Mouse (Mus musculus): ENCODE measurements around the gene Ankmy1. TPM values are rescaled to one million over a fixed set of nuclear protein-coding genes. Genes with fewer than 3 reads are reported as not detected.

The Ankmy1 gene
- polyA plus RNA-seq, 1 experiment = not detected

DNA sequence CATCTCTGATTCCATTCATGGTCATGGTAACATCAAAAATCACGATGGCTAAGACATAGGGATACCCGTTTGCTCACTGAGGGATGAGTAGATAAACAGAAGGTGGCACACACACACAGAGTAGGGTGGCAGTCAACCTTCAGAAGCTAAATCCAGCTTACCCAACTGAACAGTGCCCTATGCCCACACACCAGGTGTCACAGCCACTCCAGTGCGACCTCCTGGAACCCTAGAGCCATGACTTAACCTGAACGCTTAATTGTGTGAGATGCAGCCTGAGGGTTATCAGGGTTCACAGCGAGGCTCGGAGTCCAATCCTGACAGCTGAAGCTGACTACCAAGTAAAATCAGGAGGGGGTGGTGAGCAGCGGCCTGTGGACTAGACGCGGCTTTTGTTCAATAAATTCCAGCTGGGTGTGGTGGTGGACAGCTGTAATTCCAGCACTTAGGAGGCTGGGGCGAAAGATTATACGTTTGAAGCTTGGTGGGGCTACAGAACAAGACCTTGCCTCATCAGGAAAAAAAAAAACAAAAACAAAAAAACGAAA is 25.2 kb downstream of the Ankmy1 start:
- TF ChIP-seq CTCF (IDR thresholded peaks at IDR 0.05; ENCODE audit: control insufficient read depth, insufficient read depth, low read length) (no peak), POLR2A (IDR thresholded peaks at IDR 0.05; ENCODE audit: borderline replicate concordance, control insufficient read depth, low read depth, low read length) (no peak)
- H3K4me3 ChIP-seq (replicated peaks; ENCODE audit: control insufficient read depth, low read depth, low read length) = no peak overlapping the region
- H3K4me1 ChIP-seq (ENCODE audit: control insufficient read depth, insufficient read depth, low read length) = no peaks in the 10 kb centered on the region
- 75% methylated on average over 12 of the region's 12 CpGs for WGBS
- H3K27ac ChIP-seq (ENCODE audit: control insufficient read depth, insufficient read depth, low read depth, low read length, poor library complexity) = no peak overlapping the region

DNA sequence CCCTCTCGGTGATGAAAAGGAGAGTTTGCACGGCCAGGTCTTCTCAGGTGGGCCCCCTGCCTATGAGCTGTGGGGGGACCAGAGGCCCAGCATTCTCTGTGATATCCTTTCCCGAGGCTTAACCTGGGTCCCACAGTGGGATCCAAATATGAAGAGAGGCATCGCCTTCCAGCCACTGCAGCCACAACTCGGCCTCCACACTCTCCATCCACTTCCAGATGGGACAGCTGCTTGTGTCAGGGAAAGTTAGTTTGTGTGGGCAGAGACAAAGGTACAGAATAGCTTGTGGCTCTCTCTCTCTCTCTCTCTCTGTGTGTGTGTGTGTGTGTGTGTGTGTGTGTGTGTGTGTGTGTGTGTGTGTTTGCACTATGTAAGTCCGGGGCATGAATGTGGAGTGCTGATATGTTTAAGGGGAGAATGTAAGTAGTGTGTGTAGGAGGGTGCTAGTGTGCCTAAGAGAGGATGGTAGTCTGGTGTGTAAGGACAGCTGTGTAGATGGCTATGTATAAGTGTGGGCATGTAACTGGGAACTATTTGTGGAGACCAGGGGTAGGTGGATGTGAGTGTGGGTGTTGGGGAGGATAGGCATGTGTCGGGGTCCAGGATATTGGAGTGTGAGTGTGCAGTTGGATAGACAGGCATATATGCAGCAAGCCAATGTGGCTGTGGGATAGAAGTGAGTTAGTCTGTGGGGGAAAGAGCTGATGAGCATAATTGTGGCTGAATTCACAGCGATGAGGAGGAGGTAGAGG is 27.2 kb downstream of the Ankmy1 start:
- Histone ChIP-seq H3K4me1 (ENCODE audit: control insufficient read depth, insufficient read depth, low read length) (no peaks in the 10 kb centered on the region), H3K4me3 (replicated peaks; ENCODE audit: control insufficient read depth, low read depth, low read length) (no peak overlapping the region), H3K27ac (ENCODE audit: control insufficient read depth, insufficient read depth, low read depth, low read length, poor library complexity) (no peak overlapping the region)
- no peak for TF ChIP-seq CTCF (IDR thresholded peaks at IDR 0.05; ENCODE audit: control insufficient read depth, insufficient read depth, low read length)
- no peak for TF ChIP-seq POLR2A (IDR thresholded peaks at IDR 0.05; ENCODE audit: borderline replicate concordance, control insufficient read depth, low read depth, low read length)
- 71% methylated on average over 8 of the region's 8 CpGs for WGBS

DNA sequence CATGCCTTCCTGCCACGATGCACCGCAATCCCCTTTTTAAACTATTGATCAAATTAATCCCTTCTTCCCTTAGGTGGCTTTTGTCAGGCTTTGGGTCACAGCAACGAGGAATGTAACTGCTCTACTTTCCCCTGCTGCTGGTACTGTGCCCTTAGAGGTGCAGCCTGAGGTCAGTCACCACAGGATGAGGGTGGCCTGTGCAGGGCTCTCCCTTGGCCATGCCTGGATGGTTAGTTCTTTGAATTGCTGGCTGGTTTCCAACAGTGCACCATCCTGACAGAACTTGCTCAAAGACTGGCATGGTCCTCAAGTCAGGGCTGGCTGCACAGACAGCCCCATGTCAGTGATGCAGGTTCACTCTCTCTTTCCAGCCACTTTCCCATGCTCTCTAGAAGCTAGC is 28.7 kb downstream of the Ankmy1 start:
- no peaks in the 10 kb centered on the region for H3K4me1 ChIP-seq (ENCODE audit: control insufficient read depth, insufficient read depth, low read length)
- 87% methylated on average over 3 of the region's 3 CpGs for WGBS
- TF ChIP-seq CTCF (IDR thresholded peaks at IDR 0.05; ENCODE audit: control insufficient read depth, insufficient read depth, low read length) = no peak
- TF ChIP-seq POLR2A (IDR thresholded peaks at IDR 0.05; ENCODE audit: borderline replicate concordance, control insufficient read depth, low read depth, low read length) = no peak
- H3K27ac ChIP-seq (ENCODE audit: control insufficient read depth, insufficient read depth, low read depth, low read length, poor library complexity) = no peak overlapping the region
- H3K4me3 ChIP-seq (replicated peaks; ENCODE audit: control insufficient read depth, low read depth, low read length) = no peak overlapping the region

GRCm38 (mm10) chr1:92872666-92873065 is 30.0 kb downstream of the Ankmy1 start:
- Histone ChIP-seq H3K4me1 (ENCODE audit: control insufficient read depth, insufficient read depth, low read length) (no peaks in the 10 kb centered on the region), H3K4me3 (replicated peaks; ENCODE audit: control insufficient read depth, low read depth, low read length) (no peak overlapping the region), H3K27ac (ENCODE audit: control insufficient read depth, insufficient read depth, low read depth, low read length, poor library complexity) (no peak overlapping the region)
- WGBS = 80% methylated on average over 7 of the region's 7 CpGs
- TF ChIP-seq POLR2A (IDR thresholded peaks at IDR 0.05; ENCODE audit: borderline replicate concordance, control insufficient read depth, low read depth, low read length) (no peak), CTCF (IDR thresholded peaks at IDR 0.05; ENCODE audit: control insufficient read depth, insufficient read depth, low read length) (no peak)

DNA sequence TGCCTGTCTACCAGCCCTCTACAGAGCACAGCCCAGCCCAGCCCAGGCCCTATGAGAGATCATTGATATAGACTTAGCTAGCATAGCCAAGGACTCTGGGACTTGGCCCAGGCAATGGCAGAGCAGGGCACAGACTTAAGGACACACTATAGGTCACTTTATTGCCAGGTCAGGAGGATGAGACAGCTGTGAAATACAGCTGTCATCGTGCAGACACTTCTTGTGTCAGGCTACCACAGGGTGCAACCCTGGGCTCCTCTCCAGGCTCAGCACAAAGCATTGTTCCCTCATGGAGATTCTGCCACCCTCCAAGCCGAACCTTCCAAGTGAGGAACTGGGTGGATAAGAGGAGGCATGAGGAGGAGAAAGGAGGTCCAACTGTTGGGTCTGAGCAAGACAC is 32.7 kb downstream of the Ankmy1 start:
- H3K4me1 ChIP-seq (ENCODE audit: control insufficient read depth, insufficient read depth, low read length) = no peaks in the 10 kb centered on the region
- no peak overlapping the region for H3K27ac ChIP-seq (ENCODE audit: control insufficient read depth, insufficient read depth, low read depth, low read length, poor library complexity)
- TF ChIP-seq CTCF (IDR thresholded peaks at IDR 0.05; ENCODE audit: control insufficient read depth, insufficient read depth, low read length) (no peak), POLR2A (IDR thresholded peaks at IDR 0.05; ENCODE audit: borderline replicate concordance, control insufficient read depth, low read depth, low read length) (no peak)
- 77% methylated on average over 2 of the region's 2 CpGs for WGBS
- H3K4me3 ChIP-seq (replicated peaks; ENCODE audit: control insufficient read depth, low read depth, low read length) = no peak overlapping the region

GRCm38 (mm10) chr1:92866170-92866569 is 36.5 kb downstream of the Ankmy1 start:
- no peak overlapping the region for H3K4me3 ChIP-seq (replicated peaks; ENCODE audit: control insufficient read depth, low read depth, low read length)
- 58% methylated on average over 2 of the region's 2 CpGs for WGBS
- H3K27ac ChIP-seq (ENCODE audit: control insufficient read depth, insufficient read depth, low read depth, low read length, poor library complexity) = no peak overlapping the region
- no peaks in the 10 kb centered on the region for H3K4me1 ChIP-seq (ENCODE audit: control insufficient read depth, insufficient read depth, low read length)
- no peak for TF ChIP-seq POLR2A (IDR thresholded peaks at IDR 0.05; ENCODE audit: borderline replicate concordance, control insufficient read depth, low read depth, low read length)
- TF ChIP-seq CTCF (IDR thresholded peaks at IDR 0.05; ENCODE audit: control insufficient read depth, insufficient read depth, low read length) = no peak

GRCm38 (mm10) chr1:92863268-92863667 is 39.4 kb downstream of the Ankmy1 start:
- Histone ChIP-seq H3K4me1 (ENCODE audit: control insufficient read depth, insufficient read depth, low read length) (no peaks in the 10 kb centered on the region; the same call in 1 of the 2 replicates), H3K27ac (ENCODE audit: control insufficient read depth, insufficient read depth, low read depth, low read length, poor library complexity) (no peak overlapping the region), H3K4me3 (replicated peaks; ENCODE audit: control insufficient read depth, low read depth, low read length) (no peak overlapping the region)
- TF ChIP-seq POLR2A (IDR thresholded peaks at IDR 0.05; ENCODE audit: borderline replicate concordance, control insufficient read depth, low read depth, low read length) = no peak
- TF ChIP-seq CTCF (IDR thresholded peaks at IDR 0.05; ENCODE audit: control insufficient read depth, insufficient read depth, low read length) = no peak
- WGBS = 79% methylated on average over 4 of the region's 4 CpGs

- 67% methylated on average over 6 of the region's 6 CpGs for WGBS
- no peaks in the 10 kb centered on the region; the same call in 1 of the 2 replicates for H3K4me1 ChIP-seq (ENCODE audit: control insufficient read depth, insufficient read depth, low read length)
- H3K27ac ChIP-seq (ENCODE audit: control insufficient read depth, insufficient read depth, low read depth, low read length, poor library complexity) = no peak overlapping the region
- no peak overlapping the region for H3K4me3 ChIP-seq (replicated peaks; ENCODE audit: control insufficient read depth, low read depth, low read length)
- TF ChIP-seq POLR2A (IDR thresholded peaks at IDR 0.05; ENCODE audit: borderline replicate concordance, control insufficient read depth, low read depth, low read length) = no peak
- no peak for TF ChIP-seq CTCF (IDR thresholded peaks at IDR 0.05; ENCODE audit: control insufficient read depth, insufficient read depth, low read length)
Measured at GRCm38 (mm10) chr1:92861503-92861902, 41.2 kb downstream of the Ankmy1 start.

All from bone marrow, adult 2 months (tissue).